ENCODE assay signal across 11 mouse cellular contexts in the genomic region with DNA sequence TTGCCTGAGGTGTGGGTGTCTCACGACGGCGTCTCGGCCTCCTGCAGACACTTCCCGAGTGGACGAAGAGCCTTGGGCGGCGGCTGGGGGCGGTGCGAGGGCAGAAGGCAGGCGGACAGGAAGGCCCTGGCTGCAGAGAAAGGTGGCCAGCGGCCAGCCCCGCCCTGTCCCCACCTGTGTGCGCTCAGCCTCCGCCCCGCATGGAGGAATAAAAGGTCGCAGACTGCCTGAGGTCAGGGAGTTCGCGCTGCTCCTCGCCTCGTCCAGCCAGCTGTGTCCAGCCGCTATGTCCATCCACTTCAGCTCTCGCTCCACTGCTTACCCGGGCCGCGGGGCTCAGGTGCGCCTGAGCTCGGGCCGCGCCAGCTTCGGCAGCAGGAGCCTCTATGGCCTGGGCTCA. TPM values are rescaled to one million over a fixed set of nuclear protein-coding genes. Genes with fewer than 3 reads are reported as not detected.
A peak's percentile ranks its signal among the peaks of the same experiment; 100 is the strongest.
DNase-seq lines count a peak whose midpoint lies in the region; ATAC-seq and TF ChIP-seq lines count a peak whose summit lies in the region.
"Had no signal": no experiment of that assay in that cellular context is flagged by ENCODE, and none has a peak within 500 bp of the region (broad histone marks: within the 10 kb centered on the region; RNA-seq: fewer than 3 reads in every experiment).

No protein-coding gene starts in this region.

- peaks cover 60% of the 10 kb centered on the region for H3K27me3 ChIP-seq in heart, embryonic 10.5 days (ENCODE audit: insufficient read depth, poor library complexity, severe bottlenecking)
- H3K27me3 ChIP-seq in kidney, embryonic 15.5 days: peaks cover 31% of the 10 kb centered on the region
- no peaks in the 10 kb centered on the region for H3K27me3 ChIP-seq in lung, postnatal 0 days (replicated peaks; ENCODE audit: insufficient read depth, low read length)

- 17% methylated on average over 31 of the region's 31 CpGs for WGBS in heart, embryonic 10.5 days
- 17% methylated on average over 31 of the region's 31 CpGs for WGBS in kidney, embryonic 15.5 days
- 12% methylated on average over 22 of the region's 31 CpGs for WGBS in lung, postnatal 0 days

- peak overlapping the region; percentile 71; the same call in 1 of the 2 replicates for H3K27ac ChIP-seq in heart, embryonic 10.5 days
- no peak overlapping the region for H3K27ac ChIP-seq in ES-E14 (ENCODE audit: insufficient read depth, low read depth, low read length, poor library complexity, severe bottlenecking)
- H3K27ac ChIP-seq in kidney, embryonic 15.5 days: peak overlapping the region; percentile 86
- H3K27ac ChIP-seq in lung, postnatal 0 days (ENCODE audit: low read length): peak overlapping the region; percentile 94
- H3K27ac ChIP-seq: macrophage had no signal

- peak overlapping the region; percentile 54 for H3K9ac ChIP-seq in ES-E14 (ENCODE audit: insufficient read depth, low read depth, low read length, poor library complexity, severe bottlenecking)
- H3K9ac ChIP-seq in kidney, embryonic 15.5 days: 0 out of 2 replicates have a peak overlapping the region, but pooled peaks have one; percentile 7
- H3K9ac ChIP-seq in lung, postnatal 0 days (replicated peaks; ENCODE audit: low read depth): peak overlapping the region; percentile 60

- DNase-seq in heart, embryonic 10.5 days (ENCODE audit: low spot score): no peak
- no peak for DNase-seq in heart, adult 18-20 months
- no peak for DNase-seq in ES-E14 (ENCODE audit: low read depth, low spot score)
- DNase-seq in lung, postnatal 0 days (ENCODE audit: low spot score): peak; percentile 86
- no peak for DNase-seq in layer of hippocampus, adult 9-10 months (ENCODE audit: low spot score)
- DNase-seq in layer of hippocampus, adult 8-10 months (ENCODE audit: low spot score in 2 of 2): no peak
- DNase-seq in thymus, postnatal 36 days: no peak

- H3K9me3 ChIP-seq in heart, embryonic 10.5 days: no peaks in the 10 kb centered on the region
- H3K9me3 ChIP-seq in ES-E14 (ENCODE audit: control insufficient read depth, insufficient read depth, low read depth, low read length): no peaks in the 10 kb centered on the region
- H3K9me3 ChIP-seq in kidney, embryonic 15.5 days (replicated peaks): no peaks in the 10 kb centered on the region
- no peaks in the 10 kb centered on the region for H3K9me3 ChIP-seq in lung, postnatal 0 days (ENCODE audit: low read length)

- in situ Hi-C loops in ES-E14 (cut with MboI; ENCODE audit: low sequenced_read_pairs in 2 of 2, unreplicated experiment in 2 of 2): no loop called here

- peak overlapping the region; percentile 41 for H3K4me3 ChIP-seq in heart, embryonic 10.5 days
- H3K4me3 ChIP-seq in ES-E14 (ENCODE audit: insufficient read depth in 1 of 2, low read depth in 1 of 2, low read length in 2 of 2, poor library complexity in 1 of 2, severe bottlenecking in 1 of 2): peak overlapping the region; percentile 36 to 59; a peak in 3 of 4 replicates
- peak overlapping the region; percentile 35 for H3K4me3 ChIP-seq in kidney, embryonic 15.5 days (replicated peaks)
- peak overlapping the region; percentile 43 for H3K4me3 ChIP-seq in lung, postnatal 0 days (ENCODE audit: low read depth, low read length)

- peak; percentile 60 for ATAC-seq in kidney, embryonic 15.5 days (replicated peaks; ENCODE audit: low FRiP score)
- ATAC-seq in lung, postnatal 0 days: peak; percentile 80

- H3K36me3 ChIP-seq in heart, embryonic 10.5 days: no peaks in the 10 kb centered on the region
- no peaks in the 10 kb centered on the region for H3K36me3 ChIP-seq in ES-E14 (ENCODE audit: control insufficient read depth, insufficient read depth, low read length, poor library complexity, severe bottlenecking)
- H3K36me3 ChIP-seq in kidney, embryonic 15.5 days: no peaks in the 10 kb centered on the region
- no peaks in the 10 kb centered on the region for H3K36me3 ChIP-seq in lung, postnatal 0 days (ENCODE audit: insufficient read depth, low read length)

- TF ChIP-seq EP300 in lung, postnatal 0 days (IDR thresholded peaks at IDR 0.05): no peak

- H3K4me1 ChIP-seq in heart, embryonic 10.5 days: peaks cover 40% of the 10 kb centered on the region
- peaks cover 8 to 9% of the 10 kb centered on the region in 2 experiments; a peak in 3 of 4 replicates for H3K4me1 ChIP-seq in ES-E14 (ENCODE audit: control insufficient read depth in 2 of 2, insufficient read depth in 2 of 2, low read length in 2 of 2, poor library complexity in 1 of 2)
- peaks cover 21% of the 10 kb centered on the region for H3K4me1 ChIP-seq in kidney, embryonic 15.5 days
- H3K4me1 ChIP-seq in lung, postnatal 0 days (ENCODE audit: insufficient read depth, low read depth, low read length): no peaks in the 10 kb centered on the region; the same call in 1 of the 2 replicates

- H3K4me2 ChIP-seq in kidney, embryonic 15.5 days: peak overlapping the region; percentile 52
- peak overlapping the region; percentile 57 for H3K4me2 ChIP-seq in lung, postnatal 0 days (replicated peaks; ENCODE audit: low read depth, low read length)

- TF ChIP-seq CTCF in lung, postnatal 0 days (IDR thresholded peaks at IDR 0.05): no peak

TF ChIP-seq in ES-E14, 5 proteins besides CTCF, POLR2A, EP300 and RAD21:
- TF ChIP-seq ZNF384 (IDR thresholded peaks at IDR 0.05; ENCODE audit: low read depth, low read length) (no peak), CHD2 (IDR thresholded peaks at IDR 0.05; ENCODE audit: low read depth, low read length) (no peak), HCFC1 (IDR thresholded peaks at IDR 0.05; ENCODE audit: borderline replicate concordance, insufficient read depth, low read length) (no peak), MAFK (IDR thresholded peaks at IDR 0.05; ENCODE audit: insufficient read depth, low read depth, low read length) (no peak), ZC3H11A (IDR thresholded peaks at IDR 0.05; ENCODE audit: borderline replicate concordance, low read depth, low read length) (no peak)
TF ChIP-seq in ES-E14: peak in this region for 0.

RNA-seq across cellular contexts. Expression of a gene that starts 1.3 kb away (rescaled TPM):
- polyA plus RNA-seq in heart, embryonic 10.5 days (2016; fragmentation: Nextera tagmentation; extraction: Ambion mirVana): 26.7 and 31.9 TPM in 2 replicates
- total RNA-seq in heart, adult 18-20 months (2021): 1 to 10 TPM; 1.9 to 4.1 TPM
- 10.0 and 14.1 TPM in 2 replicates for total RNA-seq in ES-E14 (2012; rRNA removed)
- polyA plus RNA-seq in kidney, embryonic 15.5 days (2015; fragmentation: Nextera tagmentation; extraction: Ambion mirVana): 69.4 and 73.4 TPM in 2 replicates
- polyA plus RNA-seq in lung, postnatal 0 days (2015; fragmentation: Nextera tagmentation; extraction: Ambion mirVana): 430 and 463 TPM in 2 replicates
- under 1 TPM in 1 of 4 experiments, not detected in 3; 0.45 TPM for total RNA-seq in layer of hippocampus, adult 8-10 months (2022)
- polyA plus RNA-seq: macrophage had no signal

RNA-seq across cellular contexts. Expression of a gene that starts 26.4 kb away (rescaled TPM):
- polyA plus RNA-seq in heart, embryonic 10.5 days (2016; fragmentation: Nextera tagmentation; extraction: Ambion mirVana): not detected in 2 replicates
- total RNA-seq in heart, adult 18-20 months (2021): not detected
- total RNA-seq in ES-E14 (2012; rRNA removed): not detected in 2 replicates
- not detected in 2 replicates for polyA plus RNA-seq in kidney, embryonic 15.5 days (2015; fragmentation: Nextera tagmentation; extraction: Ambion mirVana)
- polyA plus RNA-seq in lung, postnatal 0 days (2015; fragmentation: Nextera tagmentation; extraction: Ambion mirVana): 0.24 and 0.29 TPM in 2 replicates
- under 1 TPM; 0.23 to 0.52 (median 0.35) TPM for total RNA-seq in layer of hippocampus, adult 8-10 months (2022)
- total RNA-seq: neutrophil, adult 5-6 weeks had no signal
- polyA plus RNA-seq: heart, embryonic 14.5 days; macrophage had no signal

RNA-seq across cellular contexts. Expression of a gene that starts 35.4 kb away (rescaled TPM):
- polyA plus RNA-seq in heart, embryonic 10.5 days (2016; fragmentation: Nextera tagmentation; extraction: Ambion mirVana): not detected in 2 replicates
- total RNA-seq in heart, adult 18-20 months (2021): not detected
- total RNA-seq in ES-E14 (2012; rRNA removed): not detected in 2 replicates
- 0.17 and 0.18 TPM in 2 replicates for polyA plus RNA-seq in kidney, embryonic 15.5 days (2015; fragmentation: Nextera tagmentation; extraction: Ambion mirVana)
- polyA plus RNA-seq in lung, postnatal 0 days (2015; fragmentation: Nextera tagmentation; extraction: Ambion mirVana): 0.15 and 0.21 TPM in 2 replicates
- total RNA-seq in layer of hippocampus, adult 8-10 months (2022): not detected
- total RNA-seq: neutrophil, adult 5-6 weeks had no signal
- polyA plus RNA-seq: heart, embryonic 14.5 days; macrophage had no signal

RNA-seq across cellular contexts. Expression of a gene that starts 42.2 kb away (rescaled TPM):
- polyA plus RNA-seq in heart, embryonic 10.5 days (2016; fragmentation: Nextera tagmentation; extraction: Ambion mirVana): 0.80 and 1.7 TPM in 2 replicates
- total RNA-seq in heart, adult 18-20 months (2021): 1 to 10 TPM; 2.0 to 3.2 TPM
- total RNA-seq in ES-E14 (2012; rRNA removed): 0.18 TPM in 1 of 2 replicates, not detected in the other
- 1.6 and 2.3 TPM in 2 replicates for polyA plus RNA-seq in kidney, embryonic 15.5 days (2015; fragmentation: Nextera tagmentation; extraction: Ambion mirVana)
- 19.6 and 26.3 TPM in 2 replicates for polyA plus RNA-seq in lung, postnatal 0 days (2015; fragmentation: Nextera tagmentation; extraction: Ambion mirVana)
- under 1 TPM in 3 of 4 experiments, not detected in 1; 0.17 to 0.48 (median 0.43) TPM for total RNA-seq in layer of hippocampus, adult 8-10 months (2022)

RNA-seq across cellular contexts. Expression of a gene that starts 51.4 kb away (rescaled TPM):
- not detected in 2 replicates for polyA plus RNA-seq in heart, embryonic 10.5 days (2016; fragmentation: Nextera tagmentation; extraction: Ambion mirVana)
- not detected for total RNA-seq in heart, adult 18-20 months (2021)
- not detected in 2 replicates for total RNA-seq in ES-E14 (2012; rRNA removed)
- not detected in 2 replicates for polyA plus RNA-seq in kidney, embryonic 15.5 days (2015; fragmentation: Nextera tagmentation; extraction: Ambion mirVana)
- not detected in 2 replicates for polyA plus RNA-seq in lung, postnatal 0 days (2015; fragmentation: Nextera tagmentation; extraction: Ambion mirVana)
- total RNA-seq in layer of hippocampus, adult 8-10 months (2022): not detected
- total RNA-seq: neutrophil, adult 5-6 weeks had no signal
- polyA plus RNA-seq: heart, embryonic 14.5 days; macrophage had no signal

Comparison
In these comparisons a context has a peak if more than half of its experiments do, and no peak if none do; other contexts are left out.
1. H3K9ac ChIP-seq: peak in every context shown above with its lines; median percentile 60 in lung, postnatal 0 days; 54 in ES-E14; 7 in kidney, embryonic 15.5 days.